Mouse (Mus musculus): ENCODE data around the gene Trim7.
A peak's percentile ranks its signal among the peaks of the same experiment; 100 is the strongest.

Gene Trim7

DNA sequence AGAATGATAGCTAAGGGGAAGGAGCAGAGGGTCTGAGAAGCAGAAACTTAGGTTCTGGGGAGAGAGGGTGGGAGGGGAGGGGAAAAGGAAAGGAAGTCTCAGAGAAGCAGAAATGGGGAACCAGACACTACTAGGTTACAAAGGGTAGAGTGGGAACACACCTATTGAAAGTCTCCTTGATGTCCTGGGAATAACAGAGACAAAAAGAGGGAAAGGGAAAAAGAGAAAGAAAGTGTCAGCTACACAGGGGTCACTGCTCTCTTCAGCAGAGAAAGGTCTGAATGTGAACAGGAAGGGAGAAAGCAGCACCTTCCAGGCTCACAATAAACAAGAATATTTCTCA, 17.7 kb upstream of the Trim7 start:
- Histone ChIP-seq H3K27me3 (ENCODE audit: insufficient read depth, low read length) (no peaks in the 10 kb centered on the region), H3K36me3 (ENCODE audit: insufficient read depth, low read length) (peaks cover 100% of the 10 kb centered on the region), H3K4me3 (replicated peaks; ENCODE audit: low read length) (no peak overlapping the region), H3K4me1 (replicated peaks; ENCODE audit: low read depth, low read length) (peaks cover 60% of the 10 kb centered on the region), H3K9me3 (ENCODE audit: low read length) (no peaks in the 10 kb centered on the region)
- TF ChIP-seq CTCF (conservative IDR thresholded peaks at IDR 0.05; ENCODE audit: low read length) (no peak), NANOG (IDR thresholded peaks at IDR 0.05; ENCODE audit: borderline replicate concordance, low read length) (no peak), POU5F1 (IDR thresholded peaks at IDR 0.05; ENCODE audit: borderline replicate concordance, low read length) (no peak)

DNA sequence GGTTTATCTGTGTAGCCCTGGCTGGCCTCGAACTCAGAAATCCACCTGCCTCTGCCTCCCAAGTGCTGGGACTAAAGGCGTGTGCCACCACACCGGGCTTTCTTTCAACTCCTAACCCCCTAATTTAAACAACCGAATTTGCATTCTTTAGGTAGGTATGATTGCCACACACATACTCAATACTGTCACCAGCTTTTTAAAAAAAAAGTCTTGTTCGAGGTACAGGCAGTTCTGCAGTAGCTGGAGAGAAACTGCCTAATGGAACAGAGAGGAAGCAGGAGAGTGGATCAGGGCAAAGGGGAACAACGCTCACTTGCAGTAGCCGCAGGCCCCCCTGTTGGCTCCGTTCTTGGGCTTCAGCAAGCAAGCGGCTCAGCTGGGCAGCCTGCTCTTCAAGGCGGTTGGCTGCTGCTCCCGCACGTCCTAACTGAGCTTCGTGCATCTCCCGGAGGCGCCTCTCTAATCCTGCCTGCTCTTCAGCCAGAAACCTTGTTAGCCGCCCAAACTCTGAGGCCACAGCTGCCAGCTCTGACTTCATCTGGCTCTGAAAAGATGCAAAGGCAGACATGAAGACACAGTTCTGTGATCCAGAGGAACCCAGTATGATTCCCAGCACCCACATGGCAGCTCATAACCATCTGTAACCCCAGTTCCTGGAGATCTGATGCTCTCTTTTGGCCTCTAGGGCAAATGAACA, 17.1 kb upstream of the Trim7 start:
- Histone ChIP-seq H3K4me3 (replicated peaks; ENCODE audit: low read length) (no peak overlapping the region; the same call in 1 of the 2 replicates), H3K9me3 (ENCODE audit: low read length) (no peaks in the 10 kb centered on the region), H3K36me3 (ENCODE audit: insufficient read depth, low read length) (peaks cover 100% of the 10 kb centered on the region), H3K4me1 (replicated peaks; ENCODE audit: low read depth, low read length) (peaks cover 57% of the 10 kb centered on the region), H3K27me3 (ENCODE audit: insufficient read depth, low read length) (no peaks in the 10 kb centered on the region)
- no peak for TF ChIP-seq NANOG (IDR thresholded peaks at IDR 0.05; ENCODE audit: borderline replicate concordance, low read length)
- TF ChIP-seq CTCF (conservative IDR thresholded peaks at IDR 0.05; ENCODE audit: low read length): no peak
- no peak for TF ChIP-seq POU5F1 (IDR thresholded peaks at IDR 0.05; ENCODE audit: borderline replicate concordance, low read length)

DNA sequence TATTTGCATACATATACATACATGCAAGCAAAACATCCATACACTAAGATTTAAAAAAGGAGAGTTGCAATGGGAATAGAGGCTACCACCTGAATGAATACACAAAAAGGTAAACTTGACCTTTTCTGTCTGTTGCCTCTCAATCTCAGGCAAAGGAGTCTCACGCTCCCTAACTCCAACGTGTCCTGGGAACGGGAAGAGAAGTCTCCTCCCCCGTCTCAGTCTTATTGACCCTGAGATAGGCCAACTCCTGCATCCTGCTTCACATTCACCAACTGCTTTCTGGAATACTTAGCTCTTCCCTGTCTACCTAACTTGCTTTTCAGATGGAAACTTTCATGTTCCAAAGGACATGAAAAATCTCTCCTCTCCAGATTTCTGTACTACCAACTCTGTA, 16.5 kb upstream of the Trim7 start:
- Histone ChIP-seq H3K4me3 (replicated peaks; ENCODE audit: low read length) (no peak overlapping the region; the same call in 1 of the 2 replicates), H3K4me1 (replicated peaks; ENCODE audit: low read depth, low read length) (peaks cover 55% of the 10 kb centered on the region), H3K27me3 (ENCODE audit: insufficient read depth, low read length) (no peaks in the 10 kb centered on the region), H3K9me3 (ENCODE audit: low read length) (no peaks in the 10 kb centered on the region), H3K36me3 (ENCODE audit: insufficient read depth, low read length) (peaks cover 100% of the 10 kb centered on the region)
- TF ChIP-seq POU5F1 (IDR thresholded peaks at IDR 0.05; ENCODE audit: borderline replicate concordance, low read length) (no peak), CTCF (conservative IDR thresholded peaks at IDR 0.05; ENCODE audit: low read length) (no peak), NANOG (IDR thresholded peaks at IDR 0.05; ENCODE audit: borderline replicate concordance, low read length) (no peak)

DNA sequence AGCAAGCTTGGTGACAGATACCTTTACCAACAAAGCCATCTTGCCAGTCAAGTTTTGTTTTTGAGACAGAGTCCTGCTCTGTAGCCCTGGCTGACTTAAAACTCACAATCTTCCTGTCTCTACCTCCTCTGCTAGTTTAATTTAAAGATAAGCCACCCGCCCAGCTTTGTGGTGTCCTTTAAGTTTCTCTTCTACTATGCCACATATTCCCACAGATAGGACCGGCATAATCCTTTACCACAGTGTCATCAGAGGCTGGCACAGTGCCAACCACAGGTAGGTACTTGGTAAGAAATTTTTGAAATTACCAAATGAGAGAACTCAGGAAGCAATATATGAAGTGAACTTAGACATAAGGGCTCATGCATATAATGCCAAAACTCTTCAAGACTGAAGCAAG, 15.8 kb upstream of the Trim7 start:
- TF ChIP-seq NANOG (IDR thresholded peaks at IDR 0.05; ENCODE audit: borderline replicate concordance, low read length) (no peak), CTCF (conservative IDR thresholded peaks at IDR 0.05; ENCODE audit: low read length) (no peak), POU5F1 (IDR thresholded peaks at IDR 0.05; ENCODE audit: borderline replicate concordance, low read length) (no peak)
- H3K4me1 ChIP-seq (replicated peaks; ENCODE audit: low read depth, low read length): peaks cover 60% of the 10 kb centered on the region
- no peaks in the 10 kb centered on the region for H3K9me3 ChIP-seq (ENCODE audit: low read length)
- no peaks in the 10 kb centered on the region for H3K27me3 ChIP-seq (ENCODE audit: insufficient read depth, low read length)
- peaks cover 100% of the 10 kb centered on the region for H3K36me3 ChIP-seq (ENCODE audit: insufficient read depth, low read length)
- no peak overlapping the region for H3K4me3 ChIP-seq (replicated peaks; ENCODE audit: low read length)

DNA sequence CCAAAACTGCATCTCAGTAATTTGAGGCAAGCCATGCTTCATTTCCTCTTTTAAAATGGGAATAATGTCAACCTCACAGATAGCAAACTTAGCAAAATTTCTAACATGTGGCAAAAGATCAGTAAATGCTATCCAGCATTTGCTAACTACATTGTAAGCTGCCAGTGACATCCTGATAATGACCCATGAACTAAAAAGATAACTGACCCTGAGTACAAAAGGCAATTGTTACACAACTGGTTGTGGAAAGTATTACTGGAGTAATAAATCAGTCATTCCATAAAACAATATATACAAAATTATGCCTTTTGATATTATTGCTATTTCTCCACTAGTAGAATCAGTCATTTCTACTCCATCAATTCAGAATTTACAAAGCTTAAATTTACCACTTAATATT, 12.2 kb upstream of the Trim7 start:
- no peak for TF ChIP-seq POU5F1 (IDR thresholded peaks at IDR 0.05; ENCODE audit: borderline replicate concordance, low read length)
- no peak for TF ChIP-seq NANOG (IDR thresholded peaks at IDR 0.05; ENCODE audit: borderline replicate concordance, low read length)
- no peak for TF ChIP-seq CTCF (conservative IDR thresholded peaks at IDR 0.05; ENCODE audit: low read length)

DNA sequence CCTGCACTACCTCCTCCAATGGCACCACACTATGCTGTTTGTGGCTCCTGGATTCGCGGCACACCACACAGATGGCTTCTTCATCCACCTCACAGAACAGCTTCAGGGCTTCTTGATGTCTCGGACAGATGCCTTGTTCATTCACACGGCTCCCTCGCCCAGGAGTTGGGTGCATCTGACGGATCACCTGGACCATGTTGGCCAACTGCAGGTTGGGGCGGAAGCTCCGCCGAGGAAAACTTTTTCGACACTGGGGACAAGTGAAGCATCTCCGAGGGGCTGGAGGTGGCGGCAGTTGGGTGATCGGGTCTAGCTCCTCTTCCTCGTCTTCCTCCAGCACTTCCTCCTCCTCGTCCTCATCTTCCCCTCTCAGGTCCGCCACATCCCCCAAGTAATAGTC, 10.1 kb upstream of the Trim7 start:
- H3K4me1 ChIP-seq (replicated peaks; ENCODE audit: low read depth, low read length): peaks cover 39% of the 10 kb centered on the region
- H3K9me3 ChIP-seq (ENCODE audit: low read length): no peaks in the 10 kb centered on the region
- no peaks in the 10 kb centered on the region for H3K27me3 ChIP-seq (ENCODE audit: insufficient read depth, low read length)
- TF ChIP-seq CTCF (conservative IDR thresholded peaks at IDR 0.05; ENCODE audit: low read length): no peak
- H3K36me3 ChIP-seq (ENCODE audit: insufficient read depth, low read length): peaks cover 50% of the 10 kb centered on the region
- peak overlapping the region; percentile 93 for H3K4me3 ChIP-seq (replicated peaks; ENCODE audit: low read length)

More for the DNA sequence above, 12.2 kb upstream of the Trim7 start:
- Histone ChIP-seq H3K9me3 (ENCODE audit: low read length) (no peaks in the 10 kb centered on the region), H3K4me3 (replicated peaks; ENCODE audit: low read length) (no peak overlapping the region), H3K36me3 (ENCODE audit: insufficient read depth, low read length) (peaks cover 71% of the 10 kb centered on the region), H3K27me3 (ENCODE audit: insufficient read depth, low read length) (no peaks in the 10 kb centered on the region), H3K4me1 (replicated peaks; ENCODE audit: low read depth, low read length) (peaks cover 43% of the 10 kb centered on the region)

GRCm38 (mm10) chr11:48816281-48816781, 9.6 kb upstream of the Trim7 start:
- peaks cover 44% of the 10 kb centered on the region for H3K4me1 ChIP-seq (replicated peaks; ENCODE audit: low read depth, low read length)
- H3K27me3 ChIP-seq (ENCODE audit: insufficient read depth, low read length): no peaks in the 10 kb centered on the region
- peak overlapping the region; percentile 93 for H3K4me3 ChIP-seq (replicated peaks; ENCODE audit: low read length)
- TF ChIP-seq CTCF (conservative IDR thresholded peaks at IDR 0.05; ENCODE audit: low read length) (no peak), NANOG (IDR thresholded peaks at IDR 0.05; ENCODE audit: borderline replicate concordance, low read length) (no peak), POU5F1 (IDR thresholded peaks at IDR 0.05; ENCODE audit: borderline replicate concordance, low read length) (no peak)
- H3K9me3 ChIP-seq (ENCODE audit: low read length): no peaks in the 10 kb centered on the region
- H3K36me3 ChIP-seq (ENCODE audit: insufficient read depth, low read length): peaks cover 45% of the 10 kb centered on the region

DNA sequence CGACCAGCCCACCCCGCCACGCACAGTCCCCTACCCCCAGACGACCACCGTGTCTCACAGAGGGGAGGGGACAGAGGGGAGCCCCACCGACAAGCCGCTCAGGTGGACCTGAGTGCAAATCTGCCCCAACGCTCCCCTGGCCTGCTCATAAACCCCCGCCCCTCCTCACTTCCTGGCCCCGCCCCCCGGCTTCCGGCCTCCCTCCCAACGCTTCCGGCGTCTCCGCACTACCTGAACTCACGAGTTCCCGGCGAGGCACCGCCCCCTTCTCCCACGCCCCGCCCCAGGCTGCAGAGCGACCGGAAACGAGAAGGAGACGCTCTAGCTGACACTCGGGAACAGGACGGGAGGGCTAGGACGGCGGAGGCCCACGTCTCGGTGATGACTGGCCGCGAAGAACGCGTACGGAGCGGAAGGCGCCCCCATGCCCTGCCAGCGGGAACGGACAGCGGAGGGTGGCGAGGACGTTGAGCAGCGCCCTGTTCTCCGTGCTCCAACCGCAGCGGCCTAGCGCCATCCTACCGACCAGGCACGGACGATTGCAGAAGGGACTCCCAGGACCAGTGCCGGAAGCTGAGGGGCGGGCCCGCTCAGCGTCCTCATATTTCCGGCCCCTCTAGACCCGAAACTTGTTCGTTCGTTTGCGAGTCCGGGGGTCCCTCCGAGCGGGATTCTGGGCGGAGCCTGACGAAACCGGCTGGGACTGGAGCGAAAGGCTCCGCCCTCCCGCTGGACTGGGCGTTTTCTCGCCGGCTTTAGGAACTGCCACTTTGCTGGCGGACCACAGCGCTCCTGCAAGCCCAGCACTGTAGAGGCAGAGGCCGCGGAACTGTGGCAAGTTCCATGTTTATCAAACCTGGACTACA, 8.9 kb upstream of the Trim7 start, which contains the start of gene Trim41:
Trim41 (minus strand) TSS at position 554 of the 866 bp plus-strand sequence.
- TF ChIP-seq CTCF (conservative IDR thresholded peaks at IDR 0.05; ENCODE audit: low read length) (no peak), NANOG (IDR thresholded peaks at IDR 0.05; ENCODE audit: borderline replicate concordance, low read length) (no peak), POU5F1 (IDR thresholded peaks at IDR 0.05; ENCODE audit: borderline replicate concordance, low read length) (no peak)
- Histone ChIP-seq H3K9me3 (ENCODE audit: low read length) (no peaks in the 10 kb centered on the region), H3K36me3 (ENCODE audit: insufficient read depth, low read length) (peaks cover 38% of the 10 kb centered on the region), H3K4me3 (replicated peaks; ENCODE audit: low read length) (peak within 1 kb of the TSS; percentile 93), H3K27me3 (ENCODE audit: insufficient read depth, low read length) (no peaks in the 10 kb centered on the region), H3K4me1 (replicated peaks; ENCODE audit: low read depth, low read length) (peaks cover 48% of the 10 kb centered on the region)
